Mouse (Mus musculus) T-helper 2 cell (primary cell): Measurements from ENCODE around the gene Plxna2.

Experiments used
- in situ Hi-C: fragments of 300-600 bp; cut with MboI, MseI; formaldehyde crosslinking; loops from one replicate; pipeline ENCODE4 v1.15.1; 2025; ENCODE audit warnings: high pct_unique_total_duplicates

Plxna2 gene

GRCm38 (mm10) chr1:194704171-194704855 is 86.3 kb downstream of the Plxna2 start:
- in situ Hi-C loops, result no loop called here

GRCm38 (mm10) chr1:194706566-194706965 is 88.5 kb downstream of the Plxna2 start:
- in situ Hi-C loops, result no loop called here

- in situ Hi-C loops, result no loop called here
Measured at GRCm38 (mm10) chr1:194712373-194712772, 94.4 kb downstream of the Plxna2 start.

- in situ Hi-C loops, result no loop called here
Measured at GRCm38 (mm10) chr1:194714138-194715031, 96.4 kb downstream of the Plxna2 start.

- in situ Hi-C loops, result no loop called here
Measured at GRCm38 (mm10) chr1:194717451-194717874, 99.4 kb downstream of the Plxna2 start.

GRCm38 (mm10) chr1:194720406-194720805 is 102.4 kb downstream of the Plxna2 start:
- in situ Hi-C loops, result no loop called here

GRCm38 (mm10) chr1:194721260-194721659 is 103.2 kb downstream of the Plxna2 start:
- in situ Hi-C loops, result no loop called here

- in situ Hi-C loops, result no loop called here
Measured at GRCm38 (mm10) chr1:194722329-194722728, 104.3 kb downstream of the Plxna2 start.

- in situ Hi-C loops, result no loop called here
Measured at GRCm38 (mm10) chr1:194734836-194735235, 116.8 kb downstream of the Plxna2 start.

- in situ Hi-C loops, result no loop called here
Measured at GRCm38 (mm10) chr1:194739894-194740293, 121.9 kb downstream of the Plxna2 start.

GRCm38 (mm10) chr1:194742901-194743422 is 124.9 kb downstream of the Plxna2 start:
- in situ Hi-C loops, result no loop called here

GRCm38 (mm10) chr1:194745177-194745934 is 127.3 kb downstream of the Plxna2 start:
- in situ Hi-C loops, result no loop called here

- in situ Hi-C loops, result no loop called here
Measured at GRCm38 (mm10) chr1:194746332-194747249, 128.6 kb downstream of the Plxna2 start.

GRCm38 (mm10) chr1:194747258-194747657 is 129.2 kb downstream of the Plxna2 start:
- in situ Hi-C loops, result no loop called here

- in situ Hi-C loops, result no loop called here
Measured at GRCm38 (mm10) chr1:194753168-194753567, 135.2 kb downstream of the Plxna2 start.

GRCm38 (mm10) chr1:194756001-194756400 is 138.0 kb downstream of the Plxna2 start:
- in situ Hi-C loops, result no loop called here

GRCm38 (mm10) chr1:194756409-194756808 is 138.4 kb downstream of the Plxna2 start:
- in situ Hi-C loops, result no loop called here

GRCm38 (mm10) chr1:194756863-194757262 is 138.8 kb downstream of the Plxna2 start:
- in situ Hi-C loops, result no loop called here

- in situ Hi-C loops, result no loop called here
Measured at GRCm38 (mm10) chr1:194761432-194762212, 143.6 kb downstream of the Plxna2 start.

GRCm38 (mm10) chr1:194762896-194763295 is 144.9 kb downstream of the Plxna2 start:
- in situ Hi-C loops, result no loop called here
